Mouse (Mus musculus) hindbrain, embryonic 14.5 days (tissue): ENCODE results near the gene Gria2. TPM values are rescaled to one million over a fixed set of nuclear protein-coding genes. Genes with fewer than 3 reads are reported as not detected.

Source experiments
- ATAC-seq: fragments of 200-750 bp; cut with Nextera tagmentation; 2 replicates; pipeline ENCODE4 v1.8.0; 2017; ENCODE audit warnings: moderate number of reproducible peaks, mild to moderate bottlenecking, moderate TSS enrichment, moderate library complexity; ENCODE audit not compliant: low FRiP score
- DNase-seq: peaks from one replicate; pipeline ENCODE4 v3.0.0-alpha.2; 2015; ENCODE audit warnings: low spot score
- H3K27ac ChIP-seq: fragments of 300-500 bp; sonication (generic); 2 replicates; pipeline ENCODE4 v1.5.1; 2014; ENCODE audit warnings: mild to moderate bottlenecking, moderate library complexity
- H3K27me3 ChIP-seq: fragments of 300-500 bp; sonication (generic); 2 replicates; pipeline ENCODE4 v1.6.1; 2014; ENCODE audit warnings: mild to moderate bottlenecking, low read length, mixed read lengths; ENCODE audit not compliant: control insufficient read depth, insufficient read depth
- H3K36me3 ChIP-seq: fragments of 300-500 bp; sonication (generic); replicated peaks from 2 replicates; pipeline ENCODE4 v1.6.1; 2014; ENCODE audit not compliant: control insufficient read depth, insufficient read depth
- H3K4me1 ChIP-seq: fragments of 300-500 bp; sonication (generic); replicated peaks from 2 replicates; pipeline ENCODE4 v1.6.1; 2014; ENCODE audit warnings: antibody characterized with exemption, low read length, mixed read lengths; ENCODE audit not compliant: control insufficient read depth, insufficient read depth
- H3K4me2 ChIP-seq: fragments of 300-500 bp; sonication (generic); replicated peaks from 2 replicates; pipeline ENCODE4 v1.6.1; 2014; ENCODE audit warnings: mild to moderate bottlenecking, moderate library complexity
- H3K4me3 ChIP-seq: fragments of 300-500 bp; sonication (generic); replicated peaks from 2 replicates; pipeline ENCODE4 v1.5.1; 2014; ENCODE audit warnings: mild to moderate bottlenecking, low read length
- H3K9ac ChIP-seq: fragments of 300-500 bp; sonication (generic); 2 replicates; pipeline ENCODE4 v1.6.1; 2014
- H3K9me3 ChIP-seq: fragments of 300-500 bp; sonication (generic); 2 replicates; pipeline ENCODE4 v1.6.1; 2016; ENCODE audit warnings: low read length; ENCODE audit not compliant: control insufficient read depth
- whole genome bisulfite sequencing: fragments of 180-500 bp; shearing (Covaris S2); extraction: QIAGEN DNeasy Blood & Tissue Kit; methylation state at CpG from one replicate; pipeline ENCODE4 v1.1.7; 2014; 5-methylcytosine and 5-hydroxymethylcytosine counted together
- microRNA-seq: library from miRNA; unstranded; fragments of <30 nt; microRNA quantifications from one replicate; pipeline ENCODE4, GENCODE M21; 2016
- polyA plus RNA-seq: library from polyadenylated mRNA; unstranded; fragments of >200 nt; fragmentation: Nextera tagmentation; extraction: Ambion mirVana; gene quantifications from 2 replicates; pipeline ENCODE4 v1.2.1, GENCODE M21; 2014

Gria2 gene
- polyA plus RNA-seq, 1 experiment from 2014 or later, result 165 TPM

DNA sequence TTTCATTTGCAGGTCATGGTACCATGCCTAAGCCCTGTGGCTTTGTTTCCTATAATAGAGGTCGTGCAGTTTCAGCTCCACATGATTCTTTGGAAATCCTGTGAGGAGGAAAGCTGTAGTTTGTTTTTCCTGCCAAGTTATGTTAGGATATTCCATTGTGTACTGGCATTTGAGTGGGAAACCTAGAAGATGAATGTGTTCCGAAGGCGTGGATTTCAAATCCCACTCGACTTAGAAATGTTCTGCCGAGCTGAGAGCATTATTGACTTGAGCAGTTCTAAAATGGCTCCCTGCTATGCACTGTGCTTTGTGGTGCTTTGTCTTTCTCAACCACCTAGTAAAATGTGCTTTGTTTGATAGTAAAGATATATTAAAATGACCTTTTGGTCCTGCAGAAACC lies 150.4 kb downstream of the Gria2 start:
- no peak for ATAC-seq
- Histone ChIP-seq H3K27ac (no peak overlapping the region), H3K9ac (no peak overlapping the region), H3K4me1 (no peaks in the 10 kb centered on the region), H3K4me2 (no peak overlapping the region), H3K36me3 (no peaks in the 10 kb centered on the region), H3K27me3 (no peaks in the 10 kb centered on the region), H3K9me3 (no peaks in the 10 kb centered on the region), H3K4me3 (no peak overlapping the region)
- no peak for DNase-seq
- 43% methylated on average over 5 of the region's 5 CpGs for WGBS

Small RNA genes lying within 50 kb of the gene (microRNA-seq; reads per million reads assigned to microRNA genes)
- 1.3 reads per million for gene Gm25749

Other genes starting within 250 kb of the Gria2 start
- gene Glrb, start 110.8 kb upstream of the Gria2 start, polyA plus RNA-seq, result 44.3 and 59.0 TPM in 2 replicates
- gene Pdgfc, start 233.6 kb upstream of the Gria2 start, polyA plus RNA-seq, result 6.5 TPM in 2 replicates